Mouse (Mus musculus): Measurements from ENCODE around the gene Hist1h3i. TPM values are rescaled to one million over a fixed set of nuclear protein-coding genes. Genes with fewer than 3 reads are reported as not detected.
"Not testable (repeated sequence)": the region's sequence is repeated elsewhere in the genome, so short reads cannot be mapped to it uniquely, and the experiment has no call there.

Hist1h3i gene
- 100 to 1,000 TPM in 1 of 2 experiments, 10 to 100 TPM in 1; 74.9 to 156 TPM for total RNA-seq (2021)
- long read RNA-seq, experiment 1: 0 reads
- long read RNA-seq, experiment 2: 0 reads

DNA sequence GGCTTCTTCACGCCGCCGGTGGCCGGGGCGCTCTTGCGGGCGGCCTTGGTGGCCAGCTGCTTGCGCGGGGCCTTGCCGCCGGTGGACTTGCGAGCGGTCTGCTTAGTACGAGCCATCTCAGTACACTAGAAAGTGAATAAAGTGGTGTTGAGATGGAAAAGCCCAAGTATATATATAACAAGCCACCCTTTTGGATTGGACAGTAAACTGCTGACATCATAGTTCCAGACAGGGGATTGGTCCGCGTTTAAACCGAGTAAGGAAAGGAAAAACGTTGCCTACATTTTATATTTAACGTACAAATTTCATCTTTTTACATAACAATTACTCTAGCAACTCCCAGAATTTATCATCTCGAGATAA is at the start of gene Hist1h3i:
Gene Hist1h3i, minus strand, starts transcription at position 116 of the 363 bp plus-strand sequence.
- peak; percentile 22 to 49 for DNase-seq
- intact Hi-C loops (cut with DNase I): no loop called here

DNA sequence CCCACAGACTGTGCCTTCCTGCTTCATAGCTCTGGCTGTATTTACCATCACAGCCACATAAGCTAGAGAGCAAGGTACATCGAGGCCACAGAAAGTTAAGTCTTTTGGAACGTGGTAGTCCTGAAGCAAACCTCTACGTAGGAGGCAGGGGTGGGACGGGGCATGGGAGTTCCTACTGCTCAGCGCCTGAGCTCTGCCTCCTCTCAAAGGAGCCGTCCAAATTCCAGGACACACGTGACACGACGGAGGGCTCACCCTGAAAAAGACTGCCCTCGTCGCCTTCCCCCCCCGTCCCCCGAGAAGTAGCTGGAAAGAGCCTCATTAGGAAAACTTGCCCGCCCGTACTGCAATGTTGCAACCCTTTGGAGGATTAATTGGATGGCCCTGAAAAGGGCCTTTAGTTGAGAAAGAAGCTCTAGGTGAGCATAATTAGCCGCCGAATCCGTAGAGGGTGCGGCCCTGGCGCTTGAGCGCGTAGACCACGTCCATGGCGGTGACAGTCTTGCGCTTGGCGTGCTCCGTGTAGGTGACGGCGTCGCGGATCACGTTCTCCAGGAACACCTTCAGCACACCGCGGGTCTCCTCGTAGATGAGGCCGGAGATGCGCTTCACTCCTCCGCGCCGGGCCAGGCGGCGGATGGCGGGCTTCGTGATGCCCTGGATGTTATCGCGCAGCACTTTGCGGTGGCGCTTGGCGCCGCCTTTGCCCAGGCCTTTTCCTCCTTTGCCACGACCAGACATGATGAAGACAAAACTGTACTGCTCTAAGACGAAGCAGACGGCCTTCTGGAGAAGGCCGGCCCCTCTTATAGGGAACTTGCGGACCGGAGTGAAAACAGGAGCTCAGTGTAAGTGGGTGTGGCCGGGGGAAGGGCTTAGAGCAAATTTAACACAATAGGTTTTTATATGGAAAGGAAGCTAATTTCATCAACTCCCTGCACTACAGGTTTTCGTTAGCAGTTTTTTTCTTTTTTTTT is 48.5 kb upstream of the Hist1h3i start, which contains the start of gene Hist1h4n:
Gene Hist1h4n, minus strand, starts transcription at position 779 of the 977 bp plus-strand sequence.
- DNase-seq: peak in 1 of 2 experiments; percentile 12
- intact Hi-C loops (cut with DNase I): not testable (repeated sequence)

DNA sequence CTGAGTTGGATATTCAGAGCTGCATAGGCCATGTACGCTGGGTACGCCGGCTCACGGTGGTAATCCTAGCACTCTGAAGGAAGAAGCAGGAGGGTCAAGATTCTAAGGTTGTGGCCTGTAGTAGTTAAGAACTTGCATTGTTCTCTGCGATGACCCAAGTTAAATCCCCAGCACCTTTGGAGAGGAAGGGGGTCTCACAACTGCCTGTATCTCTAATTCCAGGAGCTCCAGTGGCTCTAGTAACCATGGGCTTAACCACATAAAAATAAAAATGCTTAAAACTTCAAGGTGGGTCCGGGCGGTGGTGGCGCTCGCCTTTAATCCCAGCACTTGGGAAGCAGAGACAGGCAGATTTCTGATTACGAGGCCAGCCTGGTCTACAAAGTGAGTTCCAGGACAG is 47.2 kb upstream of the Hist1h3i start:
- DNase-seq: no peak
- intact Hi-C loops (cut with DNase I): no loop called here

DNA sequence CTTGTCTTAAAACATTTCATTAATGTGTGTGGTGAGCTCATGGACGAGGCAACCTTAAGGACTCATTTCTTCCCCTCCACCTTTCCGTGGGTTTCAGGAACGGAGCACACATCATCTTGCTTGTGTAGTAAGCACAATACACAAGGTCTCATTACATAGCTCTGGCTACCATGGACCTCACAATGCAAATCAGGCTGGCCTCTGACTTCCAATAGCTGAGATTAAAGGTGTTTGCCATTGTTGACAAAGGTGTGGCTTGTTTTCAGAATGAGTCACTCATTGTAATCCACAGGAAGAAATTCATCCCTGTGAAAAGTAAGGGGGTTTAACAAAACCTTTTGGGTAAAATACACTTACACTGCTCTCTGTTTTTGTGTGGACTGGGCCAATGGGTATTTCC is 45.3 kb upstream of the Hist1h3i start:
- DNase-seq: no peak
- intact Hi-C loops (cut with DNase I): loop anchor here (10.0 kb wide), 1 partner anchor 1926 kb away; the partner anchor contains the start of genes Hist1h2ab, Hist1h3b and Hist1h4b

DNA sequence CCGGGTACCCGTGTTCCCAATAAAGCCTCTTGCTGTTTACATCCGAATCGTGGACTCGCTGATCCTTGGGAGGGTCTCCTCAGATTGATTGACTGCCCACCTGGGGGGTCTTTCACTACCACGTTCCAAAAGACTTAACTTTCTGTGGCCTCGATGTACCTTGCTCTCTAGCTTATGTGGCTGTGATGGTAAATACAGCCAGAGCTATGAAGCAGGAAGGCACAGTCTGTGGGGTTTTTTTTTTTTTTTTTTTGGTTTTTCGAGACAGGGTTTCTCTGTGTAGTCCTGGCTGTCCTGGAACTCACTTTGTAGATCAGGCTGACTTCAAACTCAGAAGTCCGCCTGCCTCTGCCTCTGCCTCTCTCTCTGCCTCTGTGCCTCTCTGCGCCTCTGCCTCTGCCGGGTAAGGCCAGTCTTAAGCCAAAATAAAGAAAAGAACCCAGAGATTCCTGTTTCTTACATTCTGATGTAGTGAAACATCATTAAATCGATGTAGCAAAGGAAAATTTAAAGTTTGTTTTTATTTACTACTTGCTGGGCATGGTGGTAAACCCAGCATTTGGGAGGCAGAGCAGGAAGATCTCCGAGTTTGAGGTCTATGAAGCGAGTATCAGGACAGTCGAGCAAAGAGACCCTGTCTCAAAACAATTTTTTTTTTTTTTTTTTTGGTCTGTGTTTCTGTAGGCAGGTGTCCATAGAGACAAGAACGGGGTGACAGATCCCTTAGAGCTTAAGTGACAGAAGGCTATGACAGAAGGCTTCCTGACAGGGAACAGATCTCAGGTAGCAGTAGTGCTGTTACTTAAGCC is 37.1 kb upstream of the Hist1h3i start:
- DNase-seq: not testable (repeated sequence)
- intact Hi-C loops (cut with DNase I): loop anchor here (10.0 kb wide), 1 partner anchor 1935 kb away; the partner anchor contains the start of genes Hist1h2ab, Hist1h3b and Hist1h4b

DNA sequence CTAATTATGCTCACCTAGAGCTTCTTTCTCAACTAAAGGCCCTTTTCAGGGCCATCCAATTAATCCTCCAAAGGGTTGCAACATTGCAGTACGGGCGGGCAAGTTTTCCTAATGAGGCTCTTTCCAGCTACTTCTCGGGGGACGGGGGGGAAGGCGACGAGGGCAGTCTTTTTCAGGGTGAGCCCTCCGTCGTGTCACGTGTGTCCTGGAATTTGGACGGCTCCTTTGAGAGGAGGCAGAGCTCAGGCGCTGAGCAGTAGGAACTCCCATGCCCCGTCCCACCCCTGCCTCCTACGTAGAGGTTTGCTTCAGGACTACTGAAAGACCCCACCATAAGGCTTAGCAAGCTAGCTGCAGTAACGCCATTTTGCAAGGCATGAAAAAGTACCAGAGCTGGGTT is 28.9 kb upstream of the Hist1h3i start:
- DNase-seq; intact Hi-C loops (cut with DNase I): not testable (repeated sequence)

DNA sequence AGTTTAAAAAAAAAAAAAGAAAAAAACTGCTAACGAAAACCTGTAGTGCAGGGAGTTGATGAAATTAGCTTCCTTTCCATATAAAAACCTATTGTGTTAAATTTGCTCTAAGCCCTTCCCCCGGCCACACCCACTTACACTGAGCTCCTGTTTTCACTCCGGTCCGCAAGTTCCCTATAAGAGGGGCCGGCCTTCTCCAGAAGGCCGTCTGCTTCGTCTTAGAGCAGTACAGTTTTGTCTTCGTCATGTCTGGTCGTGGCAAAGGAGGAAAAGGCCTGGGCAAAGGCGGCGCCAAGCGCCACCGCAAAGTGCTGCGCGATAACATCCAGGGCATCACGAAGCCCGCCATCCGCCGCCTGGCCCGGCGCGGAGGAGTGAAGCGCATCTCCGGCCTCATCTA is 28.4 kb upstream of the Hist1h3i start, which contains the start of gene Hist1h4m:
Gene Hist1h4m, plus strand, starts transcription at position 208 of the 400 bp plus-strand sequence.
- DNase-seq: peak; percentile 22 to 34
- intact Hi-C loops (cut with DNase I): not testable (repeated sequence)

DNA sequence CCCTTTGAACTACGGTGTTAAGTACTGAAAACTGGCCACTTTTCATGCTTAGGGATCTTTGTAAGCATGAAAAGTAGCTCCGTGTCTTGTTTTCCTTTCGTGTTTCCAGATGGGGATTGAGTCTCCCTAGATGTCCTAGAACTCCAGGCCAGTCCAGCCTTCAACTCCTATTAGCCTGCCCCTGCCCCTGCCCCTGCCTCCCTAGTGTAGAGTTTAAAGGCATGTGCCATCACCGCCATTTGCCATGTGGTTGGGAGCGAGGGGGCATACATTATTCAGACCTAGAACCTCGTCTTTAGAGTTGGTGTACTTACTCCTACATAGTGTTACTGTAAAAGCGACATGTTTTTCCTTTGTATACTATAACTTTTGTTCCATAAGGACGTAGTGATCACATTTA is 27.9 kb upstream of the Hist1h3i start:
- DNase-seq; intact Hi-C loops (cut with DNase I): not testable (repeated sequence)

DNA sequence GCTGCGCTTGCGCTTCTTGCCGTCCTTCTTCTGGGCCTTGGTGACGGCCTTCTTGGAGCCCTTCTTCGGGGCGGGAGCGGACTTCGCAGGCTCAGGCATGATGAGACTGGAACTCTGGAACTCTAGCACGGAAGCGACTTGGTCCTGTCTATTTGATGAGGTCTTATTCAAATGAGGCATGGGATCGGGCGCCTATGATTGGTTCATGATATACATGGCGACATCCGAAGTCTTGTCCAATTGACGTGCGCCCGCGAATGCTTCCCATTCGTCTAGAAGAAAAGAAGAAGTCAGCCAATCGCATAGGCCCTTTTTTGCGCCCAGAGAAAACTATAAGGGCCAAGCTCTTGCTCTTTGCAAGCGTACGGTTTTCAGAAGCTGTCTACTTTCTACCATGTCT is 26.9 kb upstream of the Hist1h3i start, which contains the start of the genes Hist1h2bq and Hist1h2ao:
Gene Hist1h2bq, minus strand, starts transcription at position 125 of the 400 bp plus-strand sequence.
Gene Hist1h2ao, plus strand, starts transcription at position 393 of the 400 bp plus-strand sequence.
- intact Hi-C loops (cut with DNase I); DNase-seq: not testable (repeated sequence)

DNA sequence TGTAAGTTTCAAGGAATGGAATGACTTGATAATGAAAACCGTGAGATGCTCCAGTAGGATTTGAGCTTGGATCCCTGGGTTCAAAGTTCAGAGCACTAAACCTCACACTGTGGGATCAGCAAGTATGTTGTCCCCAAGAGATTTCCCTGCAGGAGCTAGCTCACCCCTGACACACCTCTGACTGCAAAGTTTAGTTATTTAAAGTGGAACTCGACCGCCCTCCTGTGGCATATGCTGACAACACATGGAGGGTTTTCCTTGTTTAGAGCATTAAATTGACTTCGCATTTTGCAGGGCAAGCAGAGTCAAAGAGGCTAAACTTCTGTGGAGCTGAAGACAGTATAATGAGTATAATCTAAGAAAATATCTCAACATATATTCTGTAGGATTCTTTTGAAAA is 19.9 kb upstream of the Hist1h3i start:
- DNase-seq; intact Hi-C loops (cut with DNase I): not testable (repeated sequence)

DNA sequence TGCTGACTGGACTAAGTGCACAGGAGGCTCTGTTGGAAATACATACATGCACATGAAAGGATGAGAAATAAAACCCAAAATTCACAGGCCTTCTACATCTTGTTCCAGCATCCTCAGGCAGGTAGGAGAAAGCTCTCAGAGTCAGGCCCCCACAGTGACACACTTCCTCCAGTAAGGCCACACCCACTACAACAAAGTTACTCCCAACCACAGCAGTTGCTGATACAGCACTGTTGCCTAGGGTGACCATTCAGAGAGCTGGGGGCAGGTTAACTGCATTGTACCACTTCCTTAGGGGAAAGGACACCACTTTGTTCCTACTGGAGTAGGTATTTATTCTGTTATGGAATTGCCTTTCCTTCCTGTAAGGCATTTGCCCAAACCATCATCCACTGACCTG is 14.0 kb upstream of the Hist1h3i start:
- intact Hi-C loops (cut with DNase I): loop anchor here (10.0 kb wide), 1 partner anchor 48 kb away; no protein-coding TSS in a partner anchor
- not testable (repeated sequence) for DNase-seq

DNA sequence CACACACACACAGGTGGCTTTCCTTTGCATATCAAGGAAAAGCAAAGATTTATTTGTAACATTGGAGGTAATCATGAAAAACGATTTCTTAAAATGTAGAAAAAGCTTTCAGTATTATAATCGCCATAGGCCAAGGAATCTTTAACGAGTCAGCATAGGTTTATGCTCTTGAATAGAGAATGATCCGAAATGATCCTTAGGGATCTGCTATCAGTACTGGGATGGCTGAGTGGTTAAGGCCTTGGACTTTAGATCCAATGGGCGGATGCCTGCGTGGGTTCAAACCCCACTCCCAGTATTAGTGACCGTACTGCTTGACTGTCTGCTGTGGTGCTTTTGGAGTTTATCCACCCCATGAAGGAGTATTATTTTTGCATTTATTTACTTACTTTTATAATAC is 12.4 kb upstream of the Hist1h3i start:
- intact Hi-C loops (cut with DNase I): loop anchor here (10.0 kb wide), 1 partner anchor 49 kb away; no protein-coding TSS in a partner anchor
- no peak for DNase-seq

DNA sequence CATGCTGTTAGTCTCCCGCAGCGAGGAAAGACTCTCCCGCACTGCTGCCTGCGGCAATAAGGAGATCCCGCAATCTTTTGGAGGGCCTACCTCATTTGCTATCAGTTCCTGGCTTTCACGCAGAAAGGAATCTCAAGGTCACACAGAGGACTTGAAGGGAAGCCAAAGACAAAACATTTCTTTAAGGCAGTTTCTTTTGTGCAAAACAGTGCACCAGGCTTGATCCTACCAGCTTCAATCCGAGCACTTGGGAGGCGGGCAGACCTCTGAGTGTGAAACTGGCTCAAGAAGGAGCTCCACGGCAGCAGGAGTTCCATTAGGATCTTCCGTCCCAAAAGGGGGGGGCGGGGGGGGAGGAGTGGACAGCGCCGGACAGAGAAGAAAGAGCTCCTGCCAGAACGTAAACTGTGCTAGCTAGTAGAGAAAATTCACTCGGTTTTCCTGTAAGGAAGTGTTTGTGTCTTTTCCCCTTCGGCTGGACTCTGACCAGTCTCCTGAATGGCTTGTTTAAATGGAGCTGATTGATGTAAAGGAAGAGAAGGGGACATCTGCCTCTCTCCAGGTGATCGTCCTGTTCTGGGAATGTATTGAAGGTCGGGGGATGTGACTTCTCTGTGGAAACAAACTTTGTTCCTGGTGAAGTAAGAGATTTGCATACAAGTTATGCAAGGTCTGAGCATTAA is 7.6 kb upstream of the Hist1h3i start:
- intact Hi-C loops (cut with DNase I): loop anchor here (10.0 kb wide), 1 partner anchor 54 kb away; no protein-coding TSS in a partner anchor
- no peak for DNase-seq

DNA sequence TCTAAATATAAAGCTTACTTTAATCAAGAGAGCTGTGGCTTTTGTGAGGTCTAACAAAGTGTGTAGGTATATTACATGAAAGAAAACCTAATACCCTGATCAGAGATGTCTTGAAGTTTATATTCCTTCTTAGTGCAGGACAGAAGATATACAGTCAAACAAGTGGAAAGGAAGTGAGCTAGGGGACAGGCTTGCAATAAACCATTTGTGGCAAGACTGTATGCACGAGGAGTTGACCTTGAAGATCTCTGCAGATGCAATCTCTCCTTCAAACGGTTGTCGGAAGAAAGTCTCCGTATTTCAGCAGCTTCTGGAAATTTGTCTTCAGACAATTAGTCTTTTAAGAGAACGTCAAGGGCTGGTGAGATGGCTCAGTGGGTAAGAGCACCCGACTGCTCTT is 6.8 kb upstream of the Hist1h3i start:
- DNase-seq: no peak
- intact Hi-C loops (cut with DNase I): loop anchor here (10.0 kb wide), 1 partner anchor 55 kb away; no protein-coding TSS in a partner anchor

DNA sequence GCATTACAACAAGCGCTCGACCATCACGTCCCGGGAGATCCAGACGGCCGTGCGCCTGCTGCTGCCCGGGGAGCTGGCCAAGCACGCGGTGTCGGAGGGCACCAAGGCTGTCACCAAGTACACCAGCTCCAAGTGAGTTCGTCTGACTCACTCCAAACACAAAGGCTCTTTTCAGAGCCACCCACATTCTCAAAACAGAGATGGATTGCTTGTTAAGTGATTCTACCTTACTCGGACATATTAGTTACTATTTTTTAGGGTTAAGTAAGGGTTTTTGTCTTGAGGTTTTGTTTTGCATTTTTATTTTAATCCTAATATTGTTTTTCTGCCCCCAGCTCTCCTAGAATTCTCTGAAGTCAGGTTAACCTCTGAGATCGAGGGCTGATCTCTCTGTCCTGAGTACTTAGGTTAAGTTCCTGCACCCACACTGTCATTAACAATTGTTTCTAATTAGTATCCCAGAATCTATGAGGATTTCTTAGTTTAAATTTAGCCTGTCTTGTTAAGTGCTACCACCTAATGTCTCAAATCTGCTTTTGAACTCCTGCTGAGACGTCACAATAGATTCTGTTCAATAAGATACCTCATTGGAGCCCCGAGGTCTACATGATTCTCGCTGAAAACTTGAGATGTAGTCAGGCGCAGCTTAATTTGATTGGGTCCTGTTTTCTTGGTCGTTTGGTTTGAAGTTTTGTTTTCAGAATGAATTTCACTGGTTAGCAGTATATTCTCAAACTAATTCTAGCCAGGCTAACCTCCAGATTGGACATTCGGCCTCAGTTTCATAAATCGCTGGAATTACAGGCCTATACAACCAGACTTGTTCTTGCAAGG is 4.8 kb upstream of the Hist1h3i start:
- no peak for DNase-seq
- intact Hi-C loops (cut with DNase I): no loop called here

DNA sequence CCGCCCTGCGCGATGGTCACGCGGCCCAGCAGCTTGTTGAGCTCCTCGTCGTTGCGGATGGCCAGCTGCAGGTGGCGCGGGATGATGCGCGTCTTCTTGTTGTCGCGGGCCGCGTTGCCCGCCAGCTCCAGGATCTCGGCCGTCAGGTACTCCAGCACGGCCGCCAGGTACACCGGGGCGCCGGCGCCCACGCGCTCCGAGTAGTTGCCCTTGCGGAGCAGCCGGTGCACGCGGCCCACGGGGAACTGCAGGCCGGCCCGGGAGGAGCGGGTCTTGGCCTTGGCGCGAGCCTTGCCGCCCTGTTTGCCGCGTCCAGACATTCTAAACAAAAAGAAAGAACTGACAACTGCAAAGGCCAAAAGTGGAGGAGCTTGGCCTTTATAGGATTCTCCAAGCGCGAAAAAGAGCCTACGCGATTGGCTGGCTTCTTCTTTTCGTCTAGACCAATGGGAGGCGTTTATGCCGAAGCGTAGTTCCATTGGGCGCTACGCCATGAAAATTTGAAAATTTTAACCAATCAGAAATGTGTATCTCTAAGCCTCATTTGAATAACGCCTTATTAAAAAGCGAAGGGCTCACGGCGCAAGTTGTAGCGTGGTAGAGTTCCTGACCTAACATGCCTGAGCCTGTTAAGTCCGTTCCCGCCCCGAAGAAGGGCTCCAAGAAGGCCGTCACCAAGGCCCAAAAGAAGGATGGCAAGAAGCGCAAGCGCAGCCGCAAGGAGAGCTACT is 3.9 kb upstream of the Hist1h3i start, which contains the start of the genes Hist1h2an and Hist1h2bp:
Gene Hist1h2an, minus strand, starts transcription at position 320 of the 731 bp plus-strand sequence.
Gene Hist1h2bp, plus strand, starts transcription at position 563 of the 731 bp plus-strand sequence.
- peak; percentile 77 to 87 for DNase-seq
- intact Hi-C loops (cut with DNase I): not testable (repeated sequence)

DNA sequence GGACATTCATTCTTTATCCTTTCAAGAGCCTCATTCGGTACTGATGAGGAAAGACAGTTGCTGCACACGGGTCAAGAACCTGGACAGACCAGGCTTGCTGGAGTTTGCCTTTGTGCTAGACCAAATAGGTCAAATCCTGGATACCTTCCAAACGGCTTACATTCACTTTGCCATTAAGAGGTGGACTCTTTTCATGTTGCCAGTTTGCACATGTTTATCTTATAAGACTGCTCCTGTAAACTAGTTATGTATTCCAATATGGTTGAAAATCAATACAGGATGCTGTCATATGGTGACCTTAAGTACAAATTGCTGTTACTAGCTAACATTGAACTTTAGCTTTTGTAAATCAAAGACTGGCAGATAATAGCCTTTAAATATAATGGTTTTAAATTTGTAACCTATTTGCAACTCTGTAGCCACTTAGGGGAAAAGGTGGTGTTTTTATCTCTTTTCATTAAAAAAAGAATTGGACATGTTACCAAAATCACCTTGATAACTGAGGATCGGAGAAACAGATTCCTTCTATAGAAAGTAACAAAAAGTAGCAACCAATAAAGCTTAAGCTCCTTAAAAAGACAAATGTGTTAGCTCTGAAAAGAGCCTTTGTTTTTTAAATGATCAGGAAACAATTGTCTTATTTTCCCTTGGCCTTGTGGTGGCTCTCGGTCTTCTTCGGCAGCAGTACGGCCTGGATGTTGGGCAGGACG is 3.2 kb upstream of the Hist1h3i start:
- intact Hi-C loops (cut with DNase I): no loop called here
- DNase-seq: no peak

All from heart, postnatal 14 days (tissue).